Mouse (Mus musculus): ENCODE data around the gene Dync1h1.

DNA sequence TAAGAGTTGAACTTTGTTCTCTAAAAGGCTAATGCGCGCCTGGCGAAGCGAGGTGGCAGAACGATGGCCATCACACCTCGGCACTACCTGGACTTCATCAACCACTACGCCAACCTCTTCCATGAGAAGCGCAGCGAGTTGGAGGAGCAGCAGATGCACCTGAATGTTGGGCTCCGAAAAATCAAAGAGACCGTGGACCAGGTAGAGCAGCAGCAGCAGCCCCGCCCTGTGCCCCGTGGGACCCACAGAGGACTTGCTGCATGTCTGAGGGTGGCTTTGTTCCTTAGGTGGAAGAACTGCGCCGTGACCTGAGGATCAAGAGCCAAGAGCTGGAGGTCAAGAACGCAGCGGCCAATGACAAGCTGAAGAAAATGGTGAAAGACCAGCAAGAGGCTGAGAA is 50.2 kb downstream of the Dync1h1 start:
- TF ChIP-seq POLR2A (IDR thresholded peaks at IDR 0.05; ENCODE audit: low read depth, low read length) (no peak), CTCF (IDR thresholded peaks at IDR 0.05; ENCODE audit: borderline replicate concordance, insufficient read depth, low read length) (no peak)
